Mouse (Mus musculus) MN1 (cell line): Measurements from ENCODE around the gene 5730409E04Rik.

Experiments
- DNase-seq: peaks from one replicate; pipeline ENCODE4 v3.0.0-alpha.2; 2016; ENCODE audit warnings: low spot score

Gene 5730409E04Rik

DNA sequence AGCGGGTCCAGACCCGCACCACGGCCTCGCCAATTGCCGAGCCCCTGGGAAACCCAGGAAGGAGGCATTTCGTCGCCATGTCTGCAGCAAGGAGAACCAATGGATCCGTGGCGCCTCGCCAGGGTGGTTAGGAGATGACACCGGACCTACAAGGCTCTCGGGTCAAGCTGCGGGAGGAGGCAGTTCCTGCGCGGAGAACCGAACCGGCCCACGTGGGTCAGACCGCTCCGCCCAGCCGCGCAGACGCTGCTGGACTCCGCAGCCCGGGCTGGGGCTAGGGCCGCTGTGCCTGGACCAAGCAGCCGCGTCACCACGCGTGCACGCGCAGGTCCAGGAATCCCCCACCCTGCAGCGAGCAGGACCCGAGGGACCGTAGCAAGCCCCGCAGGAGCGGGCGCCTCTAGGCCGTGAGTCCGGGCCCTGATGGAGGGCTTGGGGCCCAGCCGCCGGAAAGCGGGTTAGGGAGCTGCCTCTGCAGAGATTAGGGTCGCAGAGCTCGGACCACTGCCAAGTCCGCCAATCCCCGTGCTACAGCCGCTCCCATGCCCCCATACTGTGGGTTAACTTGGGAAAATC, at the start of gene 5730409E04Rik:
5730409E04Rik (plus strand) TSS at position 213 of the 576 bp plus-strand sequence.
- DNase-seq = peak; percentile 43

DNA sequence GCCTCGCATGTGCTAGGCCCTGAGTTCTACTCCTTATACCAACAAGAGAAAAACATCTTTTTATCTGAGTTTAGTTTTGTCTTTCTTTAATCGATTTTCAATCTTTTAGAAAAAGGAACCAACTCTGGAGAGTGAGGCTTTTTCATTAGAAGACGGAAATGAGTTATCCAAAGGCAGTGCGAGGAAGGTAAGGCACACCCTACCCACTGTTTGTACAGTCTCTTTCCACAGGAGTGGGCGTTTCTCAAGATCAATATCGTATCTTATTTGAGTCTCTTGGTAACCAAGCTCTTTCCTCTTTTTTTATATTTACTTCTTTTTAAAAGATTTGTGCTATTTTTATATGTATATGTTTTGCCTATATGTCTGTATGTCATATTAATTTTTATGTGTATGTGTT, 45.8 kb upstream of the 5730409E04Rik start:
- no peak for DNase-seq

DNA sequence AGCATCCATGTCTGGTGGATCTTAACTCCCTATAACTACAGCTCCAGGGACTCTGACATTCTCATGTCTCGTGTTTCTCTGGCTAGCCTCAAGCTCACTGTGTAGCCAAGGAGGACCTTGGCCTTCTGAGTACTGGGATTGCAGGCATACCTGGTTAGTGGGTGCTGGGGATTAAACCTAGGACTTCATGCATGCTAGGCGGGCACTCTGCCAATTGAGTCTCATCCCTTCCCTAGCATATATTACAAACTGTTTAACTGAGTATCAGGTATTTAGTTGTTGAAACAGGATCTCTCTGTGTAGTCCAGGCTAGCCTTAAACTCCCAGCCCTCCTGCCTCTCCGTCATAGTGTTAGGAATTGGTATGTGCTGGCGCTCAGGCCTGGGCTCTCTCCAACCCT, 42.4 kb upstream of the 5730409E04Rik start:
- no peak for DNase-seq

DNA sequence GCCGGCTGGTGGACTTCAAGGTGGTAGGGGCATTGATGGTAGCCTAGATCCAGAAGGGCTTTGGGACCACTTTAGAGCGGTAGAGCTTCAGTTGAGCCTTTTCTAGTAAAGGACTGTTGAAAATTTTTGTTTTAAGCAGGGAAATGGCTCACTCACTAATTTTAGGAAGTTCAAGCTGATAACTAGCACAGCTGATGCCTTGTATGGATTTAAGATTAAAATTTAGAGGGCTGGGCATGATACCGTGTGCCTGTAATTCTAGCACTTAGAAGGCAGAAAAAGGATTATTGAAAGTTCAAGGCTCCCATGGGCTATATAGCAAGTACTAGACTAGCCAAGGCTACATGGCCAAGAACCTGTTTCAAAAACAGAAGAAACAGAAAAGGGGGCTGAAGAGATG, 39.8 kb upstream of the 5730409E04Rik start:
- DNase-seq = no peak

DNA sequence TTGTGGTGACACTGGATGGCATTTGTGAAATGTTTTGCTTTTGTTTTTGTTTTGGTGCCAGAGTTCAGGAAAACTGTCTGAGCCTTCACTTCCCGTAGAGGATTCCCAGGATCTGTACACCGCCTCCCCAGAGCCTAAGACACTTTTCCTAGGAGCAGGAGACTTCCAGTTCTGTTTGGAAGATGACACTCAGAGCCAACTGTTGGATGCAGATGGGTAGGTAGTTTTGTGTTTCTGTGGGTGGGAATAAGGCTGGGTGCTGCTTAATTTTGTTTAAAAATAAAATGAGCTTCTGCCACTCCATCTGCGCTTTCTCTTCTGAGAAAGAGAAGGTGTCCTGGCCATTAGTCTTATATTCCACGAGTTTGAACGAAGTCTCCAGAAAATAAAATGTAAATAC, 33.3 kb upstream of the 5730409E04Rik start:
- DNase-seq = no peak

DNA sequence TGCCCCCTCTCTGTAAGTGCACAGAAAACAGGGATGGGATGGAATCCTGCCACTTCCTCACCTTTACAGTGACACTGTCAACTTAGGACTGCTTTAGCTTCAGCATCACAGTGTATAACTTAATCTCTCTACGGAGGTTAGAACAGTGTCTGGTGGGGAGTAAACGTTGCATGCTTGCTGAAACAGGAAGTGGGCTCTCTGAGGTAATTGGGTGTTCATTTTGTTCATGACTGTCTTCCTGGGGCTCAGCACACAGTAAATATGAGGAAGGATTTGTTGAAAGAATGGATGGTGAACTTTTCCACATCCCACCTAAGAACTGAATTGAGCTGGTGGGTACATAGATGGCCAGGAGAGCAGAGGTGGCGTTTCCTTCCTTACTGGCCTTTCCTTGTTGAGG, 31.7 kb upstream of the 5730409E04Rik start:
- DNase-seq = no peak

DNA sequence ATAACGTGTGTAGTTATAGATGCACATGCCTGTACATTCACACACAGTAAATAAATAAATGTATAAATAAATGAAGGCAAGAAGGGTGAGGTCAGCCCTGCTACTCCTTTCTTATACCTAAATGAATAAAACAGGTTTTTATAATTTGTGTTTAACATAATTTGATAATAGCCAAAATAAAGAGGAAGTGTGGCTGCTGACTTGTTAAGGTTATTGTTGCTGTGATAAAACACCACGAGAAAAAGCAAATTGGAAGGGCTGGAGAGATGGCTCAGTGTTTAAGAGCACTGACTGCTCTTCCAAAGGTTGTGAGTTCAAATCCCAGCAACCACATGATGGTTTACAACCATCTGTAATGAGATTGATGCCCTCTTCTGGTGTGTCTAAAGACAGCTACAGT, 30.5 kb upstream of the 5730409E04Rik start:
- DNase-seq = no peak

DNA sequence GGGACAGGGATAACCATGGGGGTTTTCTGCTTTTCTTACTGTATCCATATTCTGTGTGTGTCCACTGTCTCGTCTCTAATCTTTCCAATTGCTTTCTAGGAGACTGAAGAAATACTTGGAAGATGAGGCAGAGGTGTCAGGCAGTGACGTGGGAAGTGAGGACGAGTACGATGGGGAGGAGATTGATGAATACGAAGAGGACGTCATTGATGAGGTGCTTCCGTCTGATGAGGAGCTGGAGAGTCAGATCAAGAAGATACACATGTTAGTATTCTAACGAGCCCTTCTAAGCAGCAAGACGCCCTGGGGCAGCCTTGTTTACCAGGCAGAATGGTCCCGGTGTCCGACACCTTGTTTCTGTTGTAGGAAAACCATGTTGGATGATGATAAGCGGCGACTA, 23.9 kb upstream of the 5730409E04Rik start:
- no peak for DNase-seq

DNA sequence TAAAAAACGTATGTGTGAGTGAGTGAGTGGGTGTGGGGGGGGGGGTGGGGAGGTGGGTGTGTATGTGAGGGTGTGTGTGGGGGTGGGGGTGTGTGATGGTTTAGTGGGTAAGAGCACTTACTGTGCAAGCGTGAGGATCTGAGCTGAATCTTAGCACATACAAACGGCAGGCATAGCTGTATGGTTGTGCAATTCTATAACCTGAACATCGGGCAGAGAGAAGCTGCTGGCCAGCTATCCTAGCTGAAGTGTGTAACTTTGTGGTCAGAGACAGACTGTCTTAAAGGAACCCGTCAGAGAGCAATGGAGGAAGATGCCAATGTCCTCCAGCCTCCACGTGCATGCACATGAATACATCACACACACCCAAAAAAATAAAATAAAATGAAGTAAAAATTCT, 17.6 kb upstream of the 5730409E04Rik start:
- DNase-seq = no peak

DNA sequence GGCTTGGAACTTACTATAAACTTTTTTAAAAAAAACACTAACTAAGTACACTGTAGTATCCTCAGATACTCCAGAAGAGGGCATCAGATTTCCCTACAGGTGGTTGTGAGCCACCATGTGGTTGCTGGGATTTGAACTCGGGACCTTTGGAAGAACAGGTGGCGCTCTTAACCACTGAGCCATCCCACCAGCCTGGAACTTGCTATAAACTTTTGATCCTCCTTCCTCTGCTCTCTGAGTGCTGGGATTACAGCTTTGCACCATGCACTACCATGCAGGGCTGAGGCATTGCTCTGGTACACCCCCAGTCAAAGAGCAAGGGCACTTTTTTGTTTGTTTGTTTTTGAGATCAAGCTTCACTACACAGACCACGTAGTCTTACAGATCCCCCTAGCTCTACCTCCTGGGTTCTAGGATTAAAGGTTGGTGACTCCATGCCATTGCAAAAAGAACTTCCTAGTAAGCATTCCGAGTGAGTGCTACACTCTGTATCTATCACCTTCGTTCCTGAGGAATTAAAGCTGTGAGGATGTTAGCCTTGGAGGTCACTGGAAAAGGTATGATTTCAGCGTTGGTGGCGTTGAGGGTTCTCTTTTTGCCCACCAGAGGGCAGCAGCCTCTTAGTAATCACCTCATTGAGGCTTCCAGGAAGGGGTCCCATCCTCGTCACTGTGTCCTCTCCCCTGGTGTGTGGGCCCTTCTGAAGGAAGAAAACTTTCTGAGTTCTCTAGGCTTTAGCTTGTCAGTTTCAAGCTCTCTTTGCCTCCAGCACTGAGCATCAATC, 9.5 kb upstream of the 5730409E04Rik start:
- peak; percentile 65 for DNase-seq

DNA sequence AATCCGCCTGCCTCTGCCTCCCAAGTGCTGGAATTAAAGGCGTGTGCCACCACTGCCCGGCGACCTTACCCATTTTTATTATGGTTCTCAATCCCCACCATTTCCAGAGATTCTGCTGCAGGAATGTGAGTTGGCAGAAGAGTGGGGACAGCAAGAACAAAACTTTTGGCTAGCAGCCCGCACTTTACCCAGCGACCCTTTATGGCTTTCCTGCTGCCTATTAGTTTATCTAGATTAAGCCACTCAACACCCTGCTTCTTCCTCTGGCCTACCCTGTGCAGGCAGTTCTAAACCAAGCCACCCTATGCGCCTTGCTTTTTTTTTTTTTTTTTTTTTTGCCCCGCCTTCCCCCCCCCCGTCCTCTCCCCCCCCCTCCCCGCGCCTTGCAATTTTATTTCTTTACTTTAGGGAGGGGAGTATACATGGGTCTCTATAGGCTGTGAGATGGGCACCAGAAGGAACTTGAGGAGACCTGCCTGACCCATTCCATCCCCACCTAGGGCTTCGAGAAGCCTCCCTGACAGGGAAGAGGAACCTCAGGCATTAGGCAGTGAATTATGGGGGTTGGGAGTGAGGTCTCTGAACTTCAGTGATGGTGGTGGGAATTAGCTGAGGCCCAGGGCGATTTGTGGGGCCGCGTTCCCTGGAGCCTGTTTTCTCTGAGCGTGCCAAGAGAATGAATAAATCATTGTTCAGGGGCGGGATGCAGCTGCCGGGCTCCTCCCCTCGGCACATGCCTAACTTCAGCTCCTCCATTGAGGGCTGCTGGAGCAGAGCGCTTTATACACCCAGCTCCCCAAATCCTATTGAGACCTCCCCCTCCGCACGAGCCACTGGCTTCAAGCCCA, 7.8 kb upstream of the 5730409E04Rik start:
- DNase-seq = peak; percentile 40

DNA sequence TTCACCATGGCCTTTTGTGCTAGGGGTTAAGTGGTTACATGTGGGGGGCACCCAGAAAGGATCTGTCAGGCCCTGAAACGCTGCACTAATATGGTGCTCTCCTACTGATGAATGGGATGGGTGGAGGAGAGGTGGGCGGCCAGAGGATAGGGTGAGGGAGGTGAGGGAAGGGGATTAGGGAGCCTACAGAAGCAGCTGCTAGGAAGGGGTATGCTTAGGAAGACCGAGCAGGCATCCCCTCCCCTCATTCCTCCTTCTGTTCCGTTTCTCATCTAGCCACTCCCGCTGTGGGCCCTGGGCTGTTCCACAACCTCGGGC, 7.2 kb upstream of the 5730409E04Rik start:
- DNase-seq = no peak

DNA sequence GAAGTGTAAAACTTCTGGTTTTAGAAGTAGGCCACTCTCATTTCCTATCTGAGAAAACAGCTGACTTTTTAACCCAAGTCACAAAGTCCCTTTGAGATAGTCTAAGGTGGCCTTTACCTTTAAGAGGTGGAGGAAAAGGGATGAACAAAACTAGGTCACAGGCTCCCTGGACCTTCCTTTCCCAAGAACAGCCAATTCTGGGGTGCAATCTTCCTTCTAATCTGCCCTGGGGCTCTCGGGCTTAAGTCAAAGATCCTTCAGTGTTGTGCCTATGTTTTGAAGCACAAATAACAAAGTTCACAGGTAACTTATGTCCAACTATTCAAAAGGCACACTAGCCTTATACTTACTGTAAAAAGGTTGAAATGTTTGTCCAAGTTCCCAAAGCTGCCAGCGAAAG, 5.5 kb upstream of the 5730409E04Rik start:
- DNase-seq = no peak

DNA sequence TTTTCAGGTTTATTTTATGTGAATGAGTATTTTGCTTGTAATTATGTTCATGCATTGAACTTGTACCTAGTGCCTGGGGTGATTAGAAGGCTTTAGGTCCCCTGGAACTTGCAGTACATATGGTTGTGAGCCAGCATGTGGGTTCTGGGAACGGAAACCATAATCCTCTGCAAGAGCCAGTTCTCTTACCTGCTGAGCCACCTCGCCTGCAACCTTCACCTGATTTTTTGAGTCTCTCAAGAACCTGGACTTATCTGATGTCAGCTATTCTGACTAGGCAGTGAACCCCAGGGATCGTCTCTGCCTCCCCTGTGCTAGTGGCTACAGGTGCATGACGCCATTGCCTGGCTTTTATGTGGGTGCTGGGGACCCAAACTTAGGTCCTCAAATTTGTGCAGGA, 3.9 kb upstream of the 5730409E04Rik start:
- DNase-seq = no peak

DNA sequence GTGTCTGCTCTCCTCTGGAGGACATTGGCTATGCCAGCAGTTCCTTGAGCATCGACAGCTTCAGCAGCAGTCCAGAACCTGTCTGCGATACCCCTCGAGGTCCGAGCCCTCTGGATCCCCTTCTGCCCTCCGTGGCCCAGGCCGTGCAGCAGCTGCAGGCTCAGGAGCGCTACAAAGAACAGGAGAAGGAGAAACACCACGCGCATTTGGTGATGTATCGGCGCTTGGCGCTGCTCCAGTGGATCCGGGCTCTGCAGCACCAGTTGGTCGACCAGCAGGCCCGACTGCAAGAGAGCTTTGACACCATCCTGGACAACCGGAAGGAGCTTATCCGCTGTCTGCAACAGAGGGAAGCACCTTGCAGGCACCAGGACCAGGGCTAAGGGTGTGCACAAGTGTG, 2.4 kb downstream of the 5730409E04Rik start:
- peak; percentile 69 for DNase-seq

DNA sequence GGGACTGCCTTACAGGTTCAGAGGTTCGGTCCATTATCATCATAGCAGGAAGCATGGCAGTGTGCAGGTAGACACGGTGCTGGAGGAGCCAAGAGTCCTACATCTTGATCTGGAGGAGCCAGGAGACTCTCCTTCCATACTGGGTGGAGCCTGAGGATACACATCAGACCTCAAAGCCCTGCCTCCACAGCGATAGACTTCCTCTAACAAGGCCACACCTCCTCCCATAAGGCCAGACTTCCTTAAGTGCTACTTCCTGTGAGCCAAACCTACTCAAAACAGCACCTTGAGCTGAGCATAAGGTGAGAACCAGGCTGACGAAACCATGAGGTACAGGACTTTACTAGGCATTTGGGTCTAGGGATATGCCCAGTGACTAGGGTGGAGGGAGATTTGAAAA, 6.7 kb downstream of the 5730409E04Rik start:
- DNase-seq = no peak

DNA sequence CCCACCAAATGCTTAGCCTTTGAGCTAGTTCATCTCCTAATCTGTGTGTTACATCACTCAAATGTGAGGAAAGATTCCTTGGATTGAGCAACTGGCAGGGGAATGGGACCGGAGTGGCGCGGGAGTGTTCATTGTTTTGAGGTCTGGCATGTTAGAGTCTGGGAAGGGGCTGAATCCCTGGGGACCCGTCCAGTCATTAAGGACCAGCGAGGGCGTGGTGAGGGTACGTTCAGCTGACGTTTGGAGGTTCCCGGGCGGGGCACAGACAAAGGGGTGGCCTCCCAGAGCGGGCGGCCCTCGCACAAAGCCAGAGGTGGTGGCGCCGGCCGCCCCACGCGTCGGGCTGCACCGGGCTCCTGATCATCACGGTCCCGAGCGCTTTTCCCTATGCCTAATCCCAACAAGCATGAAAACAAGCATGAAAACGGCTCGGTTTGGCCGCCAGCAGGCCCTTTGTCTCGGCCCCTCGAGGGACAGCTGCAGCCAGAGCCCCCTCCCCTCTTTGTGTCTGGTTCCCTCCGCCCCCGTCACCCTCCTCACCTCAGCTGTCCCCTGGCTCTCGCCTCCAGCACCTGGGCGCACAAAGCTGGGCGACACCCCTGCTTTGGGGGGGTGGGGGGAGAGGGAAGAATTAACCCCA, 10.2 kb downstream of the 5730409E04Rik start:
- peak; percentile 19 for DNase-seq

DNA sequence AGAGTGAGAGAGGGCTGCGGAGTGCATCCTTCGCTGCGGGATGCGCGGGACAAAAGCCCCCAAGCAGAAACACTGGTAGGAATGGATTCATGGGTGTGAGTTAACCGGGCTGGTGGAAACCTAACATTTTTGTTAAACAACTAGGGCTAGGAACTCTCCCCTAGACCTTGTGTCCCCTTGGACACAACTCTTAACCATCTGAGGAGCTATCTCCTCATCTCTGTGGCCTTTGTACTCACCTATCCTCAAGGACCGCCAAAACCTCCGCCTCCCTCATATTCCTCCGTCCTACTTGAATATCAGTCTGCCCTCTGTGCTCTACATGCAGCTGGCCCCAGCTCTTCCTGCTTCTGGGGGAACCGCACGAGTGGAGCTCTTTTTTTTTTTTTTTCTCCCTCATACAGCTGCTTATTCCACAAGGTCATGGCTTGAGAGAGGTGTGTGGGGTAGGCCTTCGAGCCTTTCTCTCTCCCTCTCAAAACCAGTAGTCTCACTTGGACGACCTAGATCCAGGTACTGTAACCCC, 10.8 kb downstream of the 5730409E04Rik start:
- no peak for DNase-seq

DNA sequence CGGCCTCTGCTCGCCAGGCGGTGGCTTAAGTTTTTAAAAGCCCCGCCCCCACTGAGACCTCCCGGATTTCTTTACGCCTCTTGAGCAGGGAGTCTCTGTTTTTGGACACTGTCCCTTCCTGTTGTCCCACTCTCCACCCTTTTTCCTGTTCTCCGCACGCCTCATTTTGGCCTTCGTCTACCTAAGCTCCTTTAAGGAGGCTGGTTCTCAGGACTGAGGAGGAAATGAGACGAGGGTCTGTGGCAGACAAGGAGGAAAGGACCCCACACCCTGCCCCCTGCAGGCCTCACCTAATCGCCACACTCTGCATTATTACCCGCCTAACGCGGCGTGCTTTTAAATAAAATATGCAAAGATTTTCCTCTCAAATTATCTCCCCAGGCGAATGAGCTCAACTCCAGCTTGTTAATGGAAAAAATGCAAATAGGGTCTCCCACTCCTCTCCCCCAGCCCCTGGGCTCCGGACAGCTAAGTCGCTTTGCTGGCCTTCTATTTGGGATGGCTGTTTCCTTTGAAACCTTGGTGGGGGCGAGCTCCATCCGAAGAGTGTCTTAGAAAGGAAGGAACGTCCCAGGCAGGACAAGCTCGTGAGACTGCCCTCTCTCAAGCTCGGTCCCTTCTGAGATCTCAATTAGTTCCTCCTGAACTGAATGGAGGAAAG, 17.5 kb downstream of the 5730409E04Rik start:
- DNase-seq = no peak

DNA sequence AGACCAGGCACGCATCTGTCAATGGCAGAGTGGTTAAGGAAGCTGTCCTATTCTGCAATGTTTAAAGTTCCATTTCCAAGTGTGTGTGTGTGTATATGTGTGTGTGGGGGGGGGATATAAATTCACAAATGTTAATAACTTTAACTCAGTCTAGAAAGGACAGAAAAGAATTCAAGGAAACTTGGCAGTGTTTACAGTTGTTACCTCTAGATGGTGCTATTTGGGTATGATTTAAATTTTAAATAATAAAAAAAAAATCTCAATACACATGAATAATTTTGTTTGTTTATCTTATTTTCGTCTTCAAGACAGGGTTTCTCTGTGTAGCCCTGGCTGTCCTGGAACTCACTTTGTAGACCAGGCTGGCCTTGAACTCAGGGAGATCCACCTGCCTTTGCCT, 22.3 kb downstream of the 5730409E04Rik start:
- DNase-seq = no peak

DNA sequence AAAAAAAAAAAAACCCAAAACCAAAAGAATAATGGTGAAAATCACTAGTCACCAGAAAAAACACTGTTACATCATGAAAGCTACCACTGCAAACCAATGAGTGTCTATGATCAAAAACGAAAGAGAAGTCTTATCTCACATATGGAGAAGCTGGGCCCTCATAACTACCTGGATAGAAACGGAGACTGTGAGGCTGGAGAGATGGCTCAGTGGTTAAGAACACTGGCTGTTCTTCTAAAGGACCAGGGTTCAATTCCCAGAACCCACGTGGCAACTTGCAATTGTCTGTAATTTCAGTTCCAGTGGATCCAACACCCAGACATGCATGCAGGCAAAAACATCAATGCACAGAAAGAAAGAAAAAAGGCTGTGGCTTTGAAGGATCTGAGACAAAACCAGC, 23.1 kb downstream of the 5730409E04Rik start:
- DNase-seq = no peak

DNA sequence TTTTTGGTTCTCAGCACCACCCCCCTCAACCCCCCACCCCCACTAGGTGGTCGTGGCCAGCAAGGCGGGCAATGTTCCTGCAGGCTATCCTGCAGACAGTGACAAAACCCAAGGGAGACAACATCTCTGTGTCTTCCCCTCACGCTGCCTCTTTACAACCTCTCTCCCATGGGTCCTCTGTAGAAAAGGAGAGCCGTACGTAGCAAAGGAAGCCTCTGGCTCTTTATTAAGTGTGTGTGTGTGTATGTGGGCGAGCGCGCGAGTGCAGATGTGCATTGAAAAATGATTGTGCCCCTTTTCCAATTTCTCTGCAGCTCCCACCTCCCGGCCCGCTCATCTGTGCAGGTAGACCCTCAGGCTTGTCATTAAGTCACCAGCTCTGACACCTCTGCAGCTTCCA, 26.7 kb downstream of the 5730409E04Rik start:
- DNase-seq = no peak
